Mouse (Mus musculus) brown adipose tissue, adult 24 weeks (tissue): ENCODE results near the gene Edc3. TPM values are rescaled to one million over a fixed set of nuclear protein-coding genes. Genes with fewer than 3 reads are reported as not detected.
"Not testable (repeated sequence)": the region's sequence is repeated elsewhere in the genome, so short reads cannot be mapped to it uniquely, and the experiment has no call there.

Experiments
- H3K27ac ChIP-seq: fragments of 200-500 bp; replicated peaks from 2 replicates; pipeline ENCODE4 v1.5.1; 2012; ENCODE audit warnings: low read depth, mild to moderate bottlenecking, low read length
- H3K4me1 ChIP-seq: fragments of 200-500 bp; 2 replicates; pipeline ENCODE4 v1.6.1; 2012; ENCODE audit warnings: low read length, mixed read lengths; ENCODE audit not compliant: control insufficient read depth, insufficient read depth, insufficient read length
- H3K4me3 ChIP-seq: fragments of 200-500 bp; 2 replicates; pipeline ENCODE4 v1.5.1; 2012; ENCODE audit warnings: low read depth, mild to moderate bottlenecking, low read length, moderate library complexity; ENCODE audit not compliant: insufficient read depth
- polyA plus RNA-seq: library from polyadenylated mRNA; stranded (reverse); fragments of >200 nt; gene quantifications from 2 replicates; pipeline ENCODE4 v1.2.4, GENCODE M21; 2012; ENCODE audit not compliant: missing spikeins, insufficient read depth, insufficient read length

Edc3 gene
- polyA plus RNA-seq, 1 experiment = 4.4 TPM

DNA sequence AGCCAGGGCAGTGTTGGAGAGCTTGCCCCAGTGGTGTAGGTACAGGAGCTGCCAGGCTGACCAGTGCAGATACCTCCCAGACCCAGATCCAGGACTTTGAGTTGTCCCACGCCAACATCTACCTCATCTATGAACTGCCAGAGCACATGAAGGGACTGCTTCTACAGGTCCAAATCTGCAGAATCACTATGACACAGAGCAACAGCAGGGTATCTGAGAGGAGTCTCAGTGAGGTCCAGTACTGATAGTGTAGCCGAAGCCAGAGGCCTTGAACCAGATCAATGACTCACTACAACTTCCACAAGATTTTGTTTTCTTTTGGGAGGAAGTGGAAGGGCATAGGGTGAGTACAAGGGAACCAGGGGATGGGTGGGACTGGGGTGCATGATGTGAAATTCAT lies 20.6 kb upstream of the Edc3 start, which contains the start of gene Cyp1a1:
TSS of gene Cyp1a1 (plus strand) at position 178 of the 400 bp plus-strand sequence.
- Histone ChIP-seq H3K27ac (no peak within 1 kb of the TSS), H3K4me1 (no peaks in the 10 kb centered on the region), H3K4me3 (no peak within 1 kb of the TSS)

DNA sequence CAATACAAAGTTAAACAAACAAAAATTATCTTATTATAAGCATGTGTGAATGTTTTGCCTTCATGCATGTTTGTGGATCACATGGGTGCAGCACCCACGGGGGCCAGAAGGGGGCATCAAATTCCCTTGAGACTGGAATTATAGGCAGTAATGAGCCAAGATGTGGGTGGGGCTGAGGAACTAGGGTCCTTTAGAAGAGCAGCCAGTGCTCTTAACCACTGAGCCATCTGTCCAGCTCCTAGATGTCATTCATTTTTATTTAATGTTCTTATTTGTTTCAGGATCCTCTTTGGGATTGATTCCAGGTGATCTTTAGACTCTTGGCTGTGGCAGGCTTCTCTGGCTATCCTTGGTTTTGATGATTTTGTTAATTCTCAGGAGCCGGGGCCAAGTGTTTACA lies 20.2 kb upstream of the Edc3 start:
- no peak overlapping the region for H3K4me3 ChIP-seq
- H3K27ac ChIP-seq = no peak overlapping the region
- no peaks in the 10 kb centered on the region for H3K4me1 ChIP-seq

DNA sequence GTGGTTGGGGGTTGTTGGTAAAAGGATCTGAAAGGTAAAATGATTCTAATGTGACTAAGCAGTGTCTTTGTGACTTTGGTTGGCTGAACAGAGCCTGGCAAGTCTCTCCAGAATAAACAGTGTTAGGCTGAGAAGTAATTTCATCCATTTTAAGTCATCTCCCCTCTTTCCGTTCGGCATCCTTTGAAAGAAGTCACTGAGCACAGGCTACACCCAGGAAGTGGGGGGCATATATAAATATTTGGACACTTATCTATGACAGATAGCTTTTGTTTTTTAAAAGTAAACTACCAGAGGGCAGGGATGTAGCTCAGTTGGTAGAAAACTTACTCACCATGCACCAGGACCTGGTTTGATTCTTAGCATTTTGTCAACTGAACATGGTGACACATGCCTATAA lies 19.7 kb upstream of the Edc3 start:
- Histone ChIP-seq H3K4me1 (no peaks in the 10 kb centered on the region), H3K27ac (no peak overlapping the region)

DNA sequence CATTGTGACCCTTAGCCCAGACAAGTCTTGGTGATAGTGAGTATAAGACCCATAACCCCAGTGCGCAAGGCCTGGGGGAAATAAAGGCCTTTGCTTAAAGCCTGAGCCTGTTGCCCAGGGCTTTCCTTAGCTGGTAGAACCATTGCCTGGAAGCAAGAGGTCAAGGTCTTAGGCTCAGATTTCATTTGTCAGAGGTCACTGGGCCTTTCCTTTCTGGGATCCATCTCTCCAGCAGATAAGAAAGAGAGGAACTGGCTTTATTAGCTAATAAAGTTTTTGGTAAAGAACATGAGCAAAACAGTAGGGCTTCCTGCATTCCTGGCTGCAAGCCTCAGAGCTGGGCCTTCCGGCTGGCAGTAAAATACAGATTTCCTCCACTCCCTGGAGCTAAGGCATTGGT lies 14.2 kb upstream of the Edc3 start:
- no peak overlapping the region for H3K4me3 ChIP-seq
- peak overlapping the region; percentile 14; the same call in 1 of the 2 replicates for H3K27ac ChIP-seq
- peaks cover 11% of the 10 kb centered on the region for H3K4me1 ChIP-seq

More for the DNA sequence above, 19.7 kb upstream of the Edc3 start:
- no peak overlapping the region for H3K4me3 ChIP-seq

DNA sequence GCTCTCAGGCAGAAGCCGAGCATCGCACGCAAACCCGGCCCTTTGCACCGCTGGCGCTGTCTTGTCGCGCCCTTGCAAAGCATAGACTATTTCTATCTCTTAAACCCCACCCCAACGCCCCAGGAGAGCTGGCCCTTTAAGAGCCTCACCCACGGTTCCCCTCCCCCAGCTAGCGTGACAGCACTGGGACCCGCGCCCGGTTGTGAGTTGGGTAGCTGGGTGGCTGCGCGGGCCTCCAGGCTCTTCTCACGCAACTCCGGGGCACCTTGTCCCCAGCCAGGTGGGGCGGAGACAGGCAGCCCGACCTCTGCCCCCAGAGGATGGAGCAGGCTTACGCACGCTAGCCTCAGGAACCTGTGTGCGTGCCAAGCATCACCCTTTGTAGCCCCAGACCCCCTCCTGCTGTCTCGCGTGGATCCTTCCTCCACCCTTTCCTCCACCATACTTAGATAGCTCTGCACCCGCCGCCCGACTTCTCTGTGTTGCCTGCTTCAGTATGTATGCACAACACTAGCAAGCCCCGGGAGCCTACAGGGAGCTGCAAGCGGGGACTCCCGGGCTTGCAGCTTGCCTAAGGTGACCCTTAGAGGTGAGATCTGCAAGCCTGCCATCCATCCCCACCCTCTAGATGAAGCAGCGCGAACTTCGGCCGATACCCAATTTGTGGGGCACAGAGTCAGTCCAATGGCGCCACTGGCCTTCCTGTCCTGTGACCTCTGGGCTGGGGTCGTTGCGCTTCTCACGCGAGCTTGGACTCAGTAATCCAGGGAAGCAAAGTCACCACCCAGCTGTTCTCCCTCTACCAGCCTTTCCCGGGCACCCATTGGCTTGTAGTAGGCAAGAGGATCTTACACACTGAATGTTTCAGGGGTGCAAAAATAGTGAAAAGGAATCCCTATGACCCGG lies 11.7 kb upstream of the Edc3 start:
- H3K4me3 ChIP-seq = peak overlapping the region; percentile 39
- H3K4me1 ChIP-seq = peaks cover 11% of the 10 kb centered on the region
- no peak overlapping the region for H3K27ac ChIP-seq

DNA sequence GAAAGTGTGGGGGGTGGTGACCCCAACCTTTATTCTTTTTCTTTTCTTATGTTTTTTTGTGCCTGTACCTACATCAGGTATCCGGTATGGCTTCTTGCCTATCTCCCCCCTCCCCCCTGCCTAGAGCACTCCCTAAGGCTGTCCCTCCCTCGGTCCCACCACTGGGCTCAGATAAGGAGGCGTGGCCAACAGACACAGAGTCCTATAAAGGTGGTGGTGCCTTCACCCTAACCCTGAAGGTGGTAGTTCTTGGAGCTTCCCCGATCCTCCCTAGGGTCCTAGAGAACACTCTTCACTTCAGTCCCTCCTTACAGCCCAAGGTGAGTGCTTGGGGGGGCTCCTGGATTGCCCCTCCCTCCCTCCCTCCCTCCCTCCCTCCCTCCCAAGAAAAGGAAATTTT lies 11.0 kb upstream of the Edc3 start:
- no peak overlapping the region for H3K4me3 ChIP-seq
- no peak overlapping the region for H3K27ac ChIP-seq
- peaks cover 11% of the 10 kb centered on the region for H3K4me1 ChIP-seq

DNA sequence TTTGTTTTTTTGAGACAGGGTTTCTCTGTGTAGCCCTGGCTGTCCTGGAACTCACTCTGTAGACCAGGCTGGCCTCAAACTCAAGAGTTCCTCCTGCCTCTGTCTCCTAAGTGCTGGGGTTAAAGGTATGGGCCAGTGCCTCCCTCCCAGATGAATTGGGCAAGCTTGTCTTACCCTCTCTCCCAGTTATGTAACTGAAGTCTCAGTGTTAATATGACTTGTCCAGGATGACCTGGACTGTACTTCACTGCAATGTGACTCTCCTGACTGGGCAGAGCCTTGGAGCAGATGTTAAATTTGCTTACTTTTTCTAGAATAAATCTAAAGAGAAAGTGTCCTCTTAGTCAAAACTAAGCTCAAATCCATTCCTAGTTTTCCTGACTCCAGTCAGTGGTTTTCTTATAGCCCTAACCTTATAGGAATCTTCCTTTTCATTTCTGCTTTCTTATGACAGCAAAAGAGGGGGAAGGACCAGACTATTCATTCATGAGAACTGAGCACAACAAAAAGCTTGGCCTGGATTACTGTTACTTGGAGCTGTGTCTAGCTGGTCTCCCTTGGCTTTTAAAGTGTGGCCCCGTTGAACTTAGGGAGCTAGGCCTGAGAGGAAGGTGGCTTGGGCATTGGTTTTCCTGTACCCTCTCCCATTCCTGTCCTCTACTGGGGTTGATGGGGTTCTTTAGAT lies 9.7 kb upstream of the Edc3 start:
- peak overlapping the region; percentile 72 for H3K27ac ChIP-seq
- peaks cover 11% of the 10 kb centered on the region for H3K4me1 ChIP-seq

DNA sequence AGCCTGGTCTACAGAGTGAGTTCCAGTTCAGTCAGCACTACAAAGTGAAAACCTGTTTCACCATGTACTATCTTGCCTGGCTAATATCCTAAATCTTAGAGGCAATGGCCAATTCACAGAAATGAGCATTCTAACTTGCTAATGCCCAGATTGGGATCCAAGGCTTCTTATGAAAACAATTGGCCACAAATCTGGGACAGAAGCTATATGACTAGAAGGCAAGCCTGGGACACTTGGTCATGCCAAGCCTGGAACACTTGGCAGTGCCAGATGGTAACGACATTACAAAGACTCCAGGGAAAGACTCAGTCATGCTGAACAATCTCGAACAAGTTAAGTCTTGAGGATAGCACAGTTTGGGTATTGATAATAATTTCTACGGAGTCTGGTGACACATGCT lies 1.8 kb upstream of the Edc3 start:
- Histone ChIP-seq H3K27ac (no peak overlapping the region), H3K4me3 (no peak overlapping the region), H3K4me1 (no peaks in the 10 kb centered on the region)

More for the DNA sequence above, 9.7 kb upstream of the Edc3 start:
- no peak overlapping the region for H3K4me3 ChIP-seq

DNA sequence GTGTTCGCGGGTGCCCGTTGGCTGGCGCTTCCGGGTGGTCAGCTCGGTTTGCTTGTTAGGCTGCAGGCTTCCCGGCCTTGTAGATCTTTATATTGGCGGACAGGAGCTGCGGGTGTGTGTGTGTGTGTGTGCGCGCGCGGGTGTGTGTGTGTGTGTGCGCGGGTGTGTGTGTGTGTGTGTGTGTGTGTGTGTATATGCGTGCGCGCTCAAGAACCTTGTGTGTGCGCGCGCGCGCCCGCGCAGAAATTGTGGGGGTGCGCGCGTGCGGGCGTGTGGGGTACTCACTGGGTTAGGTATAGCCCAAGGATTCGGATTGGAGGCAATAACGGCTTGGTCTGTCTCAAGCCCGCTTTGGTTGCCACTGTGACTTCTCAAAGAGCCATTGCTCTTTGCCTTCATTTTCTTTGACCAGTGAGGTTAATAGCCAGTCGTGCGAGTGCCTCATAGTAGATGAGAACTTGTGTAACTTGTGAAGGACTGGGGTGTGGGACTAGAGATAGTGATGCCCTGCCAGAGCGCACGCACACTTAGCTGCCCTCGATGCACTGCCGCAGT lies 457 bp downstream of the Edc3 start:
- Histone ChIP-seq H3K4me1 (no peaks in the 10 kb centered on the region), H3K27ac (peak overlapping the region; percentile 93), H3K4me3 (peak overlapping the region; percentile 96)

DNA sequence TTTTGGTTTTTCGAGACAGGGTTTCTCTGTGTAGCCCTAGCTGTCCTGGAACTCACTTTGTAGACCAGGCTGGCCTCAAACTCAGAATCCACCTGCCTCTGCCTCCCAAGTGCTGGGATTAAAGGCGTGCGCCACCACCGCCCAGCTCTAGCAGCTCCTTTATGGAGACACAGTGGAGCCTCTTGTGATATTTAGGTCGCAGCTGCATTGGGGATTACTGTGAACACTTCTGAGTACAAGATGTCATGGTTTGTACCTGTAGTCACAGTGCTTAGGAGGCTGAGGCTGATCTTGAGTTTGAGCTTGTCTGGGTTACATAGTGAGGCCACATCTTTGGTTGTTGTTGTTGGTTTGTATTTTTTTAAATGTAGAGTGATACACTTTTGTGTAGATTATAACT lies 1.9 kb downstream of the Edc3 start:
- not testable (repeated sequence) for H3K27ac ChIP-seq, H3K4me1 ChIP-seq, H3K4me3 ChIP-seq

DNA sequence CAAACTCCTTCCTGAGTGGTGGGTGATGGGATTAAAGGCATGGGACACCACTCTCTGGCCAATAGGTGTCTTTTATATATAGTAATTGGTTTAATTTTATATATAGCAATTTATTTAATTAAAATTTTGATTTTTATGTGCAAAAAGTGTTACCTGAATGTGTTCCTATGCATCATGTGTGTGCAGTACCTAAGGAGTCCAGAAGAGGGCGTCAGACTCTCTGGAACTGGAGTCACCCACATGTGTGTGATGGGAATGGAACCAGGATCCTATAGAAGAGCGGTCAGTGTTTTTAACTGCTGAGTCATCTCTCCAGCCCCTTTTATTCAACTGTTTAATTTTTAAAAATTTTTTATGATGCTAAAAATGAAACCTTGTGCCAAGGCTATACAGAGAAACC lies 3.9 kb downstream of the Edc3 start:
- H3K4me3 ChIP-seq = no peak overlapping the region
- H3K27ac ChIP-seq = no peak overlapping the region
- H3K4me1 ChIP-seq = no peaks in the 10 kb centered on the region

DNA sequence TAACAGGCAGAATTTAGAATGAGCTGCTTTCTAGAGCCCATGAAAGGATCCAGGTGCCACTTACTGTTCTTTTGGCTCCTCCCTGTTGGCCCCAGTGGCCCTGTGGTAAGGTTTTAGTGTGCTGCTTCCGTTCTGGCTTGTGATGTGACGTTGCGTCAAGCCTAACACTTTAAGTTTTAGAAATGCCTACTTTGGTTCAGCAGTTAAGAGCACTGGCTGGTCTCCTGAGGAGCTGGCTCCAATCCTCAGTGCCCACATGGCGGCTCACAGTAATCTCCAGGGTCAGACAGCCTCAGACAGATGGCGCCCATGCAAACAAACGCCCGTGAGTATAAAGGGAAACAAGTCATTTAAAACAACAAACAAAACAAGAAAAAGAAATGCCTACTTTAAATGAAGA lies 10.1 kb downstream of the Edc3 start:
- no peak overlapping the region for H3K4me3 ChIP-seq
- H3K27ac ChIP-seq = no peak overlapping the region
- H3K4me1 ChIP-seq = 0 out of 2 replicates have a peak, but pooled peaks cover 3% of the 10 kb centered on the region

DNA sequence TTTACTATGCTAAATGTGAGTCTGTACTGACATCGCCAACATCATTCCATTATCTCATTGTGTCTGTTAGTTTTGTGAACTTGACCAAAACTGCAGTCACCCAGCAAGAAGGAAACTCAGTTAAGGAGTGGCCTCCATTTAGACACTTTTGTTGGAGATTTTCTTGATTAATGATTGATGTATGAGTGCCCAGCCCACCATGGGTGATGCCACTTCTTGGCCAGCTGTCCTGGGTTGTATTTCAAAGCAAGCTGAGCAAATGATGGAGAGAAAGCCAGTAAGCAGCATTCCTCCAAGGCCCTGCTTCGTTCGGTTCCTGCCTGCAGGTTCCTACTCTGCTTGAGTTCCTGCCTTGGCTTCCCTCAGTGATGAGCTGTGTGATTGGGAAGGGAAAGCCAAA lies 12.4 kb downstream of the Edc3 start:
- no peak overlapping the region for H3K27ac ChIP-seq
- H3K4me3 ChIP-seq = no peak overlapping the region
- 0 out of 2 replicates have a peak, but pooled peaks cover 5% of the 10 kb centered on the region for H3K4me1 ChIP-seq

DNA sequence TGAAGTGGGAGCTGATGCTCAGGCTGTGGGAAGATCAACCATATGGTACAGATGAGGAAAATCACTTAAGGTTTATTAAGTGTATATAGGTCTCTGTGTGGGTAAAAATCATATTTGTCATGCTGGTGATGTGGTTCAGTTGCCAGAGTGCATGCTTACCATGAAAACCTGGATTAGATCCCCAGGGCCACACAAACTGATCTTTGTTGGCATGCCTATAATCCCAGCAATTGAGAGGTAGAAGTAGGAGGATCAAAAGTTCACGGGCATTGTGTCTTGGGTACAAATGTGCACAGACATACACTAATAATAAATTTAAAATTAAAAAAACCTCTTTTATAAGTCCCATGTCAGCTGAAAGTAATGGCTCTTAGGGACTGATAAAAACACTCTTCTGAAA lies 14.0 kb downstream of the Edc3 start:
- no peak overlapping the region for H3K4me3 ChIP-seq
- H3K27ac ChIP-seq = peak overlapping the region; percentile 64
- 0 out of 2 replicates have a peak, but pooled peaks cover 5% of the 10 kb centered on the region for H3K4me1 ChIP-seq

DNA sequence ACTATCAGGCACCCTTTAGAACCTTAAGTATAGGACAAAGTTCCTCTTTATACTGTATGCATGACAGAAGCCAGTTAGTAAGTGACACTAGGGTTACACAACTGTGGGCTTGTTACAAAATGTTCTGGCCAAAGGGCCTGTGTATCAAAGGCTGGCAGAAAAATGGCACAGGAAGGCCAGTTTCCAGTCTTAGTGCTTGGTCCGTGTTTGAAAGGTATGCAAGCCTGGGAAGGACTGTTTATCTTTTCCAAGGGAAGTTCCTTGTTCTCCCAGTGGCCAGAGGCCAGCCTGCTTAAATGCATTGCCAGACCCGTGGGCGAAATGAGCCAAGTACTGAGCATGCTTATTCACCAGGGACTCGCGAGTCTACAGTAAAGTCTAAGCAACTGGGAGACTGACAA lies 15.0 kb downstream of the Edc3 start:
- 0 out of 2 replicates have a peak, but pooled peaks cover 5% of the 10 kb centered on the region for H3K4me1 ChIP-seq

More for the DNA sequence above, 15.0 kb downstream of the Edc3 start:
- Histone ChIP-seq H3K4me3 (no peak overlapping the region), H3K27ac (peak overlapping the region; percentile 51)
